Mouse (Mus musculus) Patski (cell line): ENCODE results near the gene Sympk. TPM values are rescaled to one million over a fixed set of nuclear protein-coding genes. Genes with fewer than 3 reads are reported as not detected.

Experiments used
- ATAC-seq: fragments of 100-300 bp; one replicate; pipeline ENCODE4 v1.8.0; 2021
- CTCF ChIA-PET: fragments of 350-600 bp; sonication (Branson Sonifier 250); formaldehyde crosslinking; loops from one replicate; lab custom pipeline; 2022; ENCODE audit warnings: inconsistent platforms; lab: Charles Lee
- POLR2A ChIA-PET: fragments of 350-600 bp; sonication (Branson Sonifier 250); formaldehyde crosslinking; loops from one replicate; lab custom pipeline; 2022; ENCODE audit warnings: antibody characterized with exemption, inconsistent platforms; lab: Charles Lee
- DNase-seq: peaks from one replicate; pipeline ENCODE4 v3.0.0-alpha.2; 2011; ENCODE audit warnings: low read depth, low spot score
- H3K27me3 ChIP-seq: fragments of 371-371 bp; one replicate; pipeline ENCODE4 v1.5.1; 2021
- CTCF ChIP-seq: fragments of 100-300 bp; IDR thresholded peaks from one replicate; pipeline ENCODE4 v1.5.1; 2021
- in situ Hi-C: fragments of 300-500 bp; cut with MboI; formaldehyde crosslinking; loops from 3 replicates; pipeline ENCODE4 v1.11.1; 2018; ENCODE audit warnings: low pct_unique_long_range_greater_than_20kb, mixed read lengths
- polyA plus RNA-seq: library from polyadenylated mRNA; unstranded; gene quantifications from one replicate; pipeline ENCODE4 v1.2.3, GENCODE M21; 2021

Gene Sympk
- polyA plus RNA-seq, 1 experiment from 2014 or later: 104 TPM

- in situ Hi-C loops: no loop called here
- CTCF ChIA-PET: interaction anchor here (0.9 to 2.8 kb wide), 3 partner anchors 13 to 19 kb away, joined by 5 to 17 read pairs (median 6); partner anchors contain the start of genes Foxa3 and Sympk
- DNase-seq: no peak
- H3K27me3 ChIP-seq: no peaks in the 10 kb centered on the region
- POLR2A ChIA-PET: no interaction called here
- peak; percentile 29 for ATAC-seq
- TF ChIP-seq CTCF: no peak
These were observed 17.7 kb upstream of the Sympk start for GRCm38 (mm10) chr7:19006476-19006875.

GRCm38 (mm10) chr7:19007026-19007977 is 16.9 kb upstream of the Sympk start:
- ATAC-seq: no peak
- CTCF ChIA-PET: interaction anchor here (0.9 to 2.8 kb wide), 3 partner anchors 13 to 18 kb away, joined by 5 to 17 read pairs (median 6); partner anchors contain the start of genes Foxa3 and Sympk

DNA sequence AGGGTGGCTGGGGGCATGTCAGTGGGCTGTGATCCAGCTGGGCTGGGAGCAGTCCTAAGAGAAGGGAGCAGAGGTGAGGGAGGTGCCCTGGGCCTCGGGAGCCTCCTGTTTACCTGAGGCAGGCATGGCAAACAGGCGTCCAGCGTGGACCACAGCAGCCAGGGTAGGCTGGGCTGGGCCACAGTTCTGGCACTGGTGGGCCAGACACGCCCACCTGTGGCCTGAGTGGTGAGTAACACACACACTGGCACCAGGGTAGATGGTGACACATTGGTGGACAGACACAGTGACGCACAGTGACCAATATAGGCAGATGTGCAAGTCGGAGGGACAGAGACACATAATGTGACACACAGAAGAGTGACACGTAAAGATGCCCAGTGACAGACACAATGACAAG is 13.6 kb upstream of the Sympk start:
- in situ Hi-C loops: no loop called here
- POLR2A ChIA-PET: no interaction called here

More at GRCm38 (mm10) chr7:19007026-19007977, 16.9 kb upstream of the Sympk start:
- in situ Hi-C loops: no loop called here
- no peaks in the 10 kb centered on the region for H3K27me3 ChIP-seq
- no peak for TF ChIP-seq CTCF
- no peak for DNase-seq
- POLR2A ChIA-PET: interaction anchor here (0.6 kb wide), 1 partner anchor 33 kb away, joined by 3 read pairs; no protein-coding TSS in a partner anchor

DNA sequence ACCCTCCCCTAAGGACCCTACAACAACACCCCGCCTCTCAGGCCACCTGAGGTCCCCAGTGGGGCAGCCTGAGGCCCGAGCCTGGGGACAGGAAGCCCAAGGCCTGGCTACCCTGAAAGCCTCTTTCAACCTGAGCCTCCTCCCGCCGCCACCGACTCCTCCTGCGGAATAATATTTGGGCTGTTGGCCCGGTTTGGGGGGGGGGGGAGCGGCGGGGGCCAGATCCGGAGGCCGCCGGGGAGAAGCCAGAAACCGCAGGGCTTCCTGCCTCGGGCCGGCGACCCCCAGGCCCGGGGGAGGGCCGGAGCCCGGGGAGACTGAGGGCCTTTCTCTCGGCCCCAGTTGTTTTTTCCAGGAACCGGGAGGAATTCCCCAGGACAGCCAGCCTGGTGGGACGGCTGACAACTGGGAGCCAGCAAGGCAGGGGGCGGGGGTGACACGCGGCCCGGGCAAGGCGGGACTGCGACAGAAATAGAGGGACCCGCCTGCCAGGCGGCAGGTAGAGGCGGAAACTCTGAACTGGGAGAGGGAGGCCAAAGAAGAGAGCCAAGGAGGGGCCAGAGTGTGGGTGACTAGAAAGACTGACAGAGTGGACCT is 12.1 kb upstream of the Sympk start:
- ATAC-seq: peak; percentile 22
- H3K27me3 ChIP-seq: no peaks in the 10 kb centered on the region
- TF ChIP-seq CTCF: no peak
- in situ Hi-C loops: no loop called here
- CTCF ChIA-PET: interaction anchor here (1.5 kb wide), 1 partner anchor 11 kb away, joined by 3 read pairs; no protein-coding TSS in a partner anchor
- DNase-seq: no peak
- POLR2A ChIA-PET: interaction anchor here (0.6 kb wide), 1 partner anchor 550 kb away, joined by 4 read pairs; no protein-coding TSS in a partner anchor

More for the DNA sequence above, 13.6 kb upstream of the Sympk start:
- ATAC-seq (no peak), DNase-seq (no peak)
- no peak for TF ChIP-seq CTCF
- CTCF ChIA-PET: interaction anchor here (1.5 kb wide), 1 partner anchor 12 kb away, joined by 3 read pairs; no protein-coding TSS in a partner anchor
- no peaks in the 10 kb centered on the region for H3K27me3 ChIP-seq

GRCm38 (mm10) chr7:19012882-19013281 is 11.3 kb upstream of the Sympk start:
- in situ Hi-C loops: no loop called here
- TF ChIP-seq CTCF: no peak
- DNase-seq (no peak), ATAC-seq (no peak)
- H3K27me3 ChIP-seq: no peaks in the 10 kb centered on the region
- ChIA-PET CTCF (no interaction called here), POLR2A (no interaction called here)

DNA sequence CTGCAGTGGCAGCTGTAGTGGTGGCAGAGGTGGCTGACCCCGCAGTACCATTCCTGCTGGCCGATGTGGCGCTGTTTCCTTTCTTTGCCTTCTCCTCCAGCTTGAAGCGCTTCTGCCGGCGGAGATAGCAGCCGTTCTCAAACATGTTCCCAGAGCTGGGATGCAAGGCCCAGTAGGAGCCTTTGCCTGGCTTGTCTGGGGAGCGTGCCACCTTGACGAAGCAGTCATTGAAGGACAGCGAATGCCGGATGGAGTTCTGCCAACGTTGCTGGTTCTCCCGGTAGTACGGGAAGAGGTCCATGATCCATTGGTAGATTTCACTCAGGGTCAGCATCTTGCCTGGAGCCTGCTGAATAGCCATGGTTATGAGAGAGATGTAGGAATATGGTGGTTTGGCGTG is 9.7 kb upstream of the Sympk start:
- TF ChIP-seq CTCF: no peak
- no peaks in the 10 kb centered on the region for H3K27me3 ChIP-seq
- DNase-seq: no peak
- ChIA-PET CTCF (no interaction called here), POLR2A (interaction anchor here (1.0 kb wide), 1 partner anchor 11 kb away, joined by 3 read pairs; no protein-coding TSS in a partner anchor)
- in situ Hi-C loops: no loop called here
- no peak for ATAC-seq

DNA sequence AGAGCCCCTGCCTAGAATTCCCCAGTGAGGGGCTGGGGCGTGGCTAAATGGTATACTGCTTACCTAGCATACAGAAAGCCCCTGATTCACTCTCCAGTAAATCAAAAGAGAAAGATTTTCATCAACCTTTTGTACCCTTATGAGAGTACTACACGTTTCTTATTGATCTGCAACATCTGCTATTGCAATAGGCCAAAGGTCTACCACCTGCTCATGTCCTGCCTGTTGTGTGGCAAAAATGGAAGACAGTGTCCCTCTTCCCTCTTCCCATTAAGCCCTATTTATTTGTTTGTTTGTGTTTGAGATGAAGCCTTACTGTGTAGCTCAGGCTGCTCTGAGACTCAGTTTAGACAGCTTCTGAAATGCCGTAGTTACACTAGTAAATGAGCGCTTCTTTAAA is 8.1 kb upstream of the Sympk start:
- POLR2A ChIA-PET: no interaction called here
- no peak for TF ChIP-seq CTCF
- ATAC-seq: no peak
- H3K27me3 ChIP-seq: no peaks in the 10 kb centered on the region
- in situ Hi-C loops: no loop called here
- CTCF ChIA-PET: no interaction called here
- DNase-seq: no peak

GRCm38 (mm10) chr7:19017909-19018308 is 6.3 kb upstream of the Sympk start:
- H3K27me3 ChIP-seq: peaks cover 2% of the 10 kb centered on the region
- in situ Hi-C loops: no loop called here
- DNase-seq: no peak
- ChIA-PET POLR2A (no interaction called here), CTCF (no interaction called here)
- no peak for TF ChIP-seq CTCF
- no peak for ATAC-seq

GRCm38 (mm10) chr7:19021048-19021447 is 3.1 kb upstream of the Sympk start:
- in situ Hi-C loops: no loop called here
- CTCF ChIA-PET: interaction anchor here (1.8 kb wide), 1 partner anchor 15 kb away, joined by 6 read pairs; no protein-coding TSS in a partner anchor

DNA sequence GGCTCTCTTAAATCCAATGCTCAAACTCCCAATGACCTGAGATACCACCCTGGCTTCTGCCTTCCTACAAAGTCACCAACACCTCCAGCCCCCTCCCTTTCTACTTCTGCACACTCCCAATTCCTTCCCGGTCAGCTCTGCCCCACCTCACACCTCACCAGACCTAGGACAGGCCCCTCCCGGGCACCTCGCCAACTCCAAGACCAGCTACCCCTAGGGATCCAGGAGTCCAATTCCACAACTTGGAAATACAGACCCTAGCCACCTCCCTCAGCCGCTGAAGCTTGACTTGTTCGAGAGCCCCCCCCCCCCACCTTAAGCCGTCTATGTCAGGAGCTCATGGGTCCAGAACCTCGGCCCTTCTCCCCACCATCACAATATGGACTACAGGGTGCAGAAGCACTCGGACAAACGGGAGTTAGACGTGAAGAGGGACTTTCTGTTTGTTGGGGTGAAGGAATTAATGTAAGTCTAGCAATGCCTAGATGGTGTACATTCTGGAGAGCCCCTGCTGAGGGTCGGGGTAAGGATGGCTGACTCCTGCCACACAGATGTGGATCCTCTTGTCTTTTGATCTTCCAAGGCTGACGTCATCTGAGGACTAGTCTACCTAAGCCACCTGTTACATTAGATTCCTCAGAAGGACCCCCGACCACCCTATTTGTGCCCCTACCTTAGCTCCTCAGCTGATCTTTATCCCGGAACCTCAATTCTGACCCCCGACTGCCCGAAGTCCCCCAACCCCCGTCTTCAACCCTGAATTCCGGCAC is 1.8 kb upstream of the Sympk start:
- CTCF ChIA-PET: interaction anchor here (0.8 to 3.0 kb wide), 5 partner anchors 11 to 126 kb away, joined by 3 to 17 read pairs (median 4); no protein-coding TSS in a partner anchor
- no peak for TF ChIP-seq CTCF
- POLR2A ChIA-PET: interaction anchor here (1.1 kb wide), 1 partner anchor 58 kb away, joined by 3 read pairs; no protein-coding TSS in a partner anchor
- DNase-seq (no peak), ATAC-seq (no peak)
- in situ Hi-C loops: no loop called here
- peaks cover 2% of the 10 kb centered on the region for H3K27me3 ChIP-seq

More at GRCm38 (mm10) chr7:19021048-19021447, 3.1 kb upstream of the Sympk start:
- ATAC-seq (no peak), DNase-seq (no peak)
- H3K27me3 ChIP-seq: peaks cover 2% of the 10 kb centered on the region
- TF ChIP-seq CTCF: no peak
- POLR2A ChIA-PET: no interaction called here
